Mouse (Mus musculus): ENCODE results near the gene Hyls1. TPM values are rescaled to one million over a fixed set of nuclear protein-coding genes. Genes with fewer than 3 reads are reported as not detected.

The Hyls1 gene
- polyA plus RNA-seq, 1 experiment: 39.7 TPM

DNA sequence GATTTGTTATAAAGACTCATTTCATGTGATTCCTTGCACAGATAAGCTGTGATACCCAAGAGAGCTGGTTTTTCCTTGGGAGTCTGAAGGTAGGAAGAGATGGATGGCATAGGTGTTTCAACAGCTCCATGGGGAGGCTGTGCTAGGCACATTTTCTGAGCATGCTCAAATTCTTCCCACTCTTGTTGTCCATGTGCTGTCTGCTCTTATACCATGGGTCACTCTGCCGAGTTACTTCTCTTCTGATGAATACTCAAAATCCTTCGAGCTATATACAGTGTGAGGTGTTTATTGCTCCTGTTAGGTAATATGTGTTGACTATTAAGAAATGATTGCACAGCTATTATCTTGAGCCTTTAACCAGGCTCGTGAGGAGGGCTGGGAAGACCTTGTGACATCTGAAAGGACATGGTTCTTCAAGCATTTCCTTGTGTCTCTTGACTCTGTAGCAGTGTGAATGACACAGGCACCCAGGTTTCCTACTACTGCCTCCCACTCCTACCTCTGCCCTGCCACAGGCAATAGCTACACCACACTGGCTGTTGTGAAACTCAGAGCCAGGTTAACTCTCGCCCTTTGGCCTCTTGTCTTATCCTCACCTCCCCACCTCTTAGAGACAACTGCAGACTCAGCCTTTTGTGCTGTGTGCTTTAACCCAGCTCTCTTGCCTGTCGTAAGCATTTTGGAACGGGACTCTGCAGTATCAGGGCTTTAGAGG is 49.4 kb downstream of the Hyls1 start:
- H3K4me3 ChIP-seq (ENCODE audit: control insufficient read depth, low read depth, low read length): no peak overlapping the region
- H3K27ac ChIP-seq (ENCODE audit: control insufficient read depth, insufficient read depth, low read depth, low read length): no peak overlapping the region
- no peaks in the 10 kb centered on the region for H3K27me3 ChIP-seq (ENCODE audit: control insufficient read depth, insufficient read depth, low read length)
- peaks cover 10% of the 10 kb centered on the region for H3K4me1 ChIP-seq (ENCODE audit: control insufficient read depth, insufficient read depth, low read length)
- no peak for TF ChIP-seq CTCF (IDR thresholded peaks at IDR 0.05; ENCODE audit: control insufficient read depth, insufficient read depth, insufficient replicate concordance, low read depth, low read length)
- no peak for TF ChIP-seq POLR2A (IDR thresholded peaks at IDR 0.05; ENCODE audit: control insufficient read depth, low read depth, low read length)
- H3K36me3 ChIP-seq (ENCODE audit: control insufficient read depth, insufficient read depth, low read length): no peaks in the 10 kb centered on the region

DNA sequence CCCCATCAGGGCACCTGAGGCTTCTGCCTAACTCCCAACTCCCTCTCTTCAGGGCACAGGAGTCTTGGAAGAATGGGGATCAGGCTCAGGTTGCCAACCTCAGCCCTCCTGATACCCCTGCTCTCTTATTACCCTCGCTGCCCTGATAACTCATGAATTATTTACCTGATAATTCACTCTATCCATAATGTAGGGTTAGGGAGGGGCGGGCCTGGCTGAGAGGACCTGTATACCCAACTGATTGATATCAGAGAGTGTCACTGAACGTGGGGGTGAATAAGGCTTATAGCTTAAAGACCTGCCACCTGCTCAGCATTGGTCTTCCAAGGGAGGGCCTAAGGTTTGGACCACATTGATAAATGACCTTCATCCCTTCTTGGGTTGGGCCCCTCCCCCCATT is 52.0 kb downstream of the Hyls1 start, which contains the start of gene Gm1113:
Gene Gm1113, minus strand, starts transcription at position 101 of the 400 bp plus-strand sequence.
- Histone ChIP-seq H3K27ac (ENCODE audit: control insufficient read depth, insufficient read depth, low read depth, low read length) (no peak within 1 kb of the TSS), H3K4me3 (ENCODE audit: control insufficient read depth, low read depth, low read length) (no peak within 1 kb of the TSS), H3K36me3 (ENCODE audit: control insufficient read depth, insufficient read depth, low read length) (no peaks in the 10 kb centered on the region), H3K4me1 (ENCODE audit: control insufficient read depth, insufficient read depth, low read length) (peaks cover 2% of the 10 kb centered on the region; the same call in 1 of the 2 replicates), H3K27me3 (ENCODE audit: control insufficient read depth, insufficient read depth, low read length) (no peaks in the 10 kb centered on the region)
- no peak for TF ChIP-seq CTCF (IDR thresholded peaks at IDR 0.05; ENCODE audit: control insufficient read depth, insufficient read depth, insufficient replicate concordance, low read depth, low read length)
- TF ChIP-seq POLR2A (IDR thresholded peaks at IDR 0.05; ENCODE audit: control insufficient read depth, low read depth, low read length): no peak

DNA sequence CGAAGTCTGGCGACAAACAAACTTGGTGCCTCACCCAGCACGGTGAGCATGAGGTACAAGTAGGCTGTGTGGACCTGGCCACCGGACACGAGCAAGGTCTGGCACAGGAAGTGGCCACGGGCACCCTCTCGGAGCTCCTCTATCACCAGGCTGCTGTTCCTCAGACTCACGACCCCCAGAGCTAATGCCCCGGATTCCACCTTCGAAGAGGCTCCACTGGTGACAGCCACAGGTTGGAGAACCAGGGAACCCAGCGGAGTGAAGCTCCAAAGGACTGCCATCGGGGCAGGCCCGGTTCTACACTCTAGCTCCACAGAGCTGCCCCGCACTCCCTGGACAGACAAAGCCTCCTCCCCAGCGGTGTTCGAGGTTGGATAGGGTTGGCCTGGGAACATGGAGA is 53.5 kb downstream of the Hyls1 start:
- Histone ChIP-seq H3K27me3 (ENCODE audit: control insufficient read depth, insufficient read depth, low read length) (no peaks in the 10 kb centered on the region), H3K4me1 (ENCODE audit: control insufficient read depth, insufficient read depth, low read length) (peaks cover 2% of the 10 kb centered on the region; the same call in 1 of the 2 replicates), H3K27ac (ENCODE audit: control insufficient read depth, insufficient read depth, low read depth, low read length) (no peak overlapping the region), H3K36me3 (ENCODE audit: control insufficient read depth, insufficient read depth, low read length) (no peaks in the 10 kb centered on the region), H3K4me3 (ENCODE audit: control insufficient read depth, low read depth, low read length) (no peak overlapping the region)
- no peak for TF ChIP-seq CTCF (IDR thresholded peaks at IDR 0.05; ENCODE audit: control insufficient read depth, insufficient read depth, insufficient replicate concordance, low read depth, low read length)
- no peak for TF ChIP-seq POLR2A (IDR thresholded peaks at IDR 0.05; ENCODE audit: control insufficient read depth, low read depth, low read length)

DNA sequence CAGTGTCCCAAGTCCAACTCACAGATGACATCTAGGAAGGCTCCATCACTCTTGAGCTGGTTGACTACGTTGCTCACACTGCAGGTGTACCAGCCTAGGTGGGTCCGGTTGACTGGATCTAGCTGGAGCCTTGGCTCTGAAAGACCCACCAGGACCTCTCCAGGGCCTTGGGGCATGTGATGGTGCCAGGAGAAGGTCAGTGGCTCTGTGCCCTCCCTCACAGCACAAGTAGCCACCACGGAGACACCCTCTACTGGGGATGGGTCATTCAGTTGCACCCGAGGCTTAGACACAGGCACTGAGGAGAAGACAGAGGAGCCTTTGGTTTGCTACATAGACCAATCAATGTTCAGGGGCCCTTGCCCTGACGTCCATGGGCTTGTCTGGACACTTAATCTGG is 54.0 kb downstream of the Hyls1 start:
- Histone ChIP-seq H3K4me3 (ENCODE audit: control insufficient read depth, low read depth, low read length) (no peak overlapping the region), H3K27ac (ENCODE audit: control insufficient read depth, insufficient read depth, low read depth, low read length) (no peak overlapping the region), H3K4me1 (ENCODE audit: control insufficient read depth, insufficient read depth, low read length) (peaks cover 2% of the 10 kb centered on the region; the same call in 1 of the 2 replicates), H3K36me3 (ENCODE audit: control insufficient read depth, insufficient read depth, low read length) (no peaks in the 10 kb centered on the region), H3K27me3 (ENCODE audit: control insufficient read depth, insufficient read depth, low read length) (no peaks in the 10 kb centered on the region)
- no peak for TF ChIP-seq POLR2A (IDR thresholded peaks at IDR 0.05; ENCODE audit: control insufficient read depth, low read depth, low read length)
- no peak for TF ChIP-seq CTCF (IDR thresholded peaks at IDR 0.05; ENCODE audit: control insufficient read depth, insufficient read depth, insufficient replicate concordance, low read depth, low read length)

DNA sequence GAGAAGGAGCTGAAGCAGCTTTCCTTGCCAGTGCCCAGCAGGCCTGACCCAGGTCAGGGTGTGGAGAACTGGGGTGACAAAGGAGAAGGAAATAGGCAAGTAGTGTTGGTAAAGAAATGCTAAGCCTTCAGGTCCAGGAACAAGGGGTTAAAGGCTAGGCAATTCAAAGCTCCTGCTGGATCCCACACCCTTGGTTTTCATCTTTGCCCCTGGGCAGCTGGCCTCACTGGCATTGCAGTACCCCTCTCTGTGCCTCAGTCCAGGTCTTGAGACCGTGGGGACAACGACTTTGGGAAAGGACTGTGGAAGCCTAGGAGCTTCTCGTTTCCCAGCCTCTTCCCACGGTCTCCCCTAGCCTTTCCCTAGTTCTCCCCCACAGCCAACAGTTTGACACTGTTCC is 56.3 kb downstream of the Hyls1 start:
- H3K36me3 ChIP-seq (ENCODE audit: control insufficient read depth, insufficient read depth, low read length): no peaks in the 10 kb centered on the region
- no peaks in the 10 kb centered on the region for H3K27me3 ChIP-seq (ENCODE audit: control insufficient read depth, insufficient read depth, low read length)
- no peak overlapping the region for H3K27ac ChIP-seq (ENCODE audit: control insufficient read depth, insufficient read depth, low read depth, low read length)
- TF ChIP-seq POLR2A (IDR thresholded peaks at IDR 0.05; ENCODE audit: control insufficient read depth, low read depth, low read length): no peak
- TF ChIP-seq CTCF (IDR thresholded peaks at IDR 0.05; ENCODE audit: control insufficient read depth, insufficient read depth, insufficient replicate concordance, low read depth, low read length): no peak
- no peak overlapping the region for H3K4me3 ChIP-seq (ENCODE audit: control insufficient read depth, low read depth, low read length)
- H3K4me1 ChIP-seq (ENCODE audit: control insufficient read depth, insufficient read depth, low read length): peaks cover 2% of the 10 kb centered on the region; the same call in 1 of the 2 replicates

Other genes starting within 250 kb of the Hyls1 start
- 1.8 and 2.0 TPM in 2 replicates for gene Cdon, start 149.3 kb downstream of the Hyls1 start, polyA plus RNA-seq (2012; rRNA removed)
- not detected in 2 replicates for gene Gm1113, start 52.1 kb downstream of the Hyls1 start, polyA plus RNA-seq (2012; rRNA removed)
- gene Ddx25, start 11.9 kb downstream of the Hyls1 start, polyA plus RNA-seq (2012; rRNA removed): 63.9 and 71.2 TPM in 2 replicates
- gene Pus3, start 11.8 kb downstream of the Hyls1 start, polyA plus RNA-seq (2012; rRNA removed): 2.8 and 3.5 TPM in 2 replicates
- 1.1 and 2.3 TPM in 2 replicates for gene Pate2, start 114 bp downstream of the Hyls1 start, polyA plus RNA-seq (2012; rRNA removed)
- 0.10 TPM in 1 of 2 replicates, not detected in the other for gene Pate4, start 41.5 kb upstream of the Hyls1 start, polyA plus RNA-seq (2012; rRNA removed)
- 0.54 TPM in 1 of 2 replicates, not detected in the other for gene Pate3, start 77.8 kb upstream of the Hyls1 start, polyA plus RNA-seq (2012; rRNA removed)
- gene Pate1, start 117.0 kb upstream of the Hyls1 start, polyA plus RNA-seq (2012; rRNA removed): 3.4 TPM in 1 of 2 replicates, not detected in the other
- not detected in 2 replicates for gene Gm17677, start 170.7 kb upstream of the Hyls1 start, polyA plus RNA-seq (2012; rRNA removed)
- not detected in 2 replicates for gene Gm17727, start 207.7 kb upstream of the Hyls1 start, polyA plus RNA-seq (2012; rRNA removed)
- gene Gm27235, start 219.7 kb upstream of the Hyls1 start, polyA plus RNA-seq (2012; rRNA removed): 0.38 and 0.67 TPM in 2 replicates
- 0.27 and 2.9 TPM in 2 replicates for gene D730048I06Rik, start 219.7 kb upstream of the Hyls1 start, polyA plus RNA-seq (2012; rRNA removed)

All from testis, adult 2 months (tissue).